Mouse (Mus musculus) limb, embryonic 15.5 days (tissue): ENCODE measurements around the gene Ccl22. TPM values are rescaled to one million over a fixed set of nuclear protein-coding genes. Genes with fewer than 3 reads are reported as not detected.

Source experiments
- ATAC-seq: fragments of 200-750 bp; cut with Nextera tagmentation; 2 replicates; pipeline ENCODE4 v1.8.0; 2017; ENCODE audit warnings: low read depth, moderate TSS enrichment; ENCODE audit not compliant: insufficient number of reproducible peaks, low FRiP score, low TSS enrichment
- H3K27ac ChIP-seq: fragments of 300-500 bp; sonication (generic); 2 replicates; pipeline ENCODE4 v1.5.1; 2015; ENCODE audit warnings: moderate library complexity, mild to moderate bottlenecking, inconsistent platforms
- H3K27me3 ChIP-seq: fragments of 300-500 bp; sonication (generic); 2 replicates; pipeline ENCODE4 v1.6.1; 2015; ENCODE audit warnings: inconsistent platforms
- H3K36me3 ChIP-seq: fragments of 300-500 bp; sonication (generic); 2 replicates; pipeline ENCODE4 v1.6.1; 2015; ENCODE audit warnings: inconsistent platforms
- H3K4me1 ChIP-seq: fragments of 300-500 bp; sonication (generic); 2 replicates; pipeline ENCODE4 v1.6.1; 2015; ENCODE audit warnings: inconsistent platforms
- H3K4me2 ChIP-seq: fragments of 300-500 bp; sonication (generic); 2 replicates; pipeline ENCODE4 v1.6.1; 2015; ENCODE audit warnings: mild to moderate bottlenecking, inconsistent platforms
- H3K4me3 ChIP-seq: fragments of 300-500 bp; sonication (generic); 2 replicates; pipeline ENCODE4 v1.5.1; 2015; ENCODE audit warnings: mild to moderate bottlenecking, inconsistent platforms
- H3K9ac ChIP-seq: fragments of 300-500 bp; sonication (generic); 2 replicates; pipeline ENCODE4 v1.6.1; 2015; ENCODE audit warnings: inconsistent platforms
- H3K9me3 ChIP-seq: fragments of 300-500 bp; sonication (generic); 2 replicates; pipeline ENCODE4 v1.6.1; 2016; ENCODE audit warnings: inconsistent platforms
- WGBS: fragments of 180-500 bp; shearing (Covaris S2); methylation state at CpG from one replicate; pipeline ENCODE4 v1.1.7; 2015; 5-methylcytosine and 5-hydroxymethylcytosine counted together
- polyA plus RNA-seq: library from polyadenylated mRNA; unstranded; fragments of >200 nt; fragmentation: Nextera tagmentation; extraction: Ambion mirVana; gene quantifications from 2 replicates; pipeline ENCODE4 v1.2.1, GENCODE M21; 2015

Gene Ccl22
- polyA plus RNA-seq, 1 experiment from 2014 or later, result not detected

- Histone ChIP-seq H3K4me2 (no peak overlapping the region), H3K9ac (no peak overlapping the region), H3K27me3 (no peaks in the 10 kb centered on the region), H3K4me3 (no peak overlapping the region), H3K27ac (no peak overlapping the region), H3K9me3 (no peaks in the 10 kb centered on the region), H3K4me1 (0 out of 2 replicates have a peak, but pooled peaks cover 2% of the 10 kb centered on the region), H3K36me3 (no peaks in the 10 kb centered on the region)
- WGBS, result 83% methylated on average over 6 of the region's 6 CpGs
- no peak for ATAC-seq
These were observed 5.6 kb upstream of the Ccl22 start for GRCm38 (mm10) chr8:94739829-94740228.

GRCm38 (mm10) chr8:94740591-94740990, 4.8 kb upstream of the Ccl22 start:
- H3K4me3 ChIP-seq, result no peak overlapping the region
- ATAC-seq, result no peak
- no peak overlapping the region for H3K4me2 ChIP-seq
- H3K27me3 ChIP-seq, result no peaks in the 10 kb centered on the region
- H3K27ac ChIP-seq, result no peak overlapping the region
- no peak overlapping the region for H3K9ac ChIP-seq
- H3K4me1 ChIP-seq, result 0 out of 2 replicates have a peak, but pooled peaks cover 1% of the 10 kb centered on the region
- 84% methylated on average over 3 of the region's 3 CpGs for WGBS
- no peaks in the 10 kb centered on the region for H3K36me3 ChIP-seq
- H3K9me3 ChIP-seq, result no peaks in the 10 kb centered on the region

GRCm38 (mm10) chr8:94741726-94742125, 3.7 kb upstream of the Ccl22 start:
- H3K4me2 ChIP-seq, result no peak overlapping the region
- H3K36me3 ChIP-seq, result no peaks in the 10 kb centered on the region
- no peak overlapping the region for H3K9ac ChIP-seq
- 93% methylated on average over 4 of the region's 4 CpGs for WGBS
- H3K27me3 ChIP-seq, result no peaks in the 10 kb centered on the region
- no peaks in the 10 kb centered on the region for H3K9me3 ChIP-seq
- no peak for ATAC-seq
- H3K4me1 ChIP-seq, result no peaks in the 10 kb centered on the region
- no peak overlapping the region for H3K27ac ChIP-seq
- no peak overlapping the region for H3K4me3 ChIP-seq

- ATAC-seq, result no peak
- Histone ChIP-seq H3K27me3 (no peaks in the 10 kb centered on the region), H3K27ac (no peak overlapping the region), H3K4me1 (no peaks in the 10 kb centered on the region), H3K9me3 (no peaks in the 10 kb centered on the region), H3K9ac (no peak overlapping the region), H3K4me2 (no peak overlapping the region), H3K36me3 (no peaks in the 10 kb centered on the region), H3K4me3 (no peak overlapping the region)
- 74% methylated on average over 5 of the region's 5 CpGs for WGBS
These were observed 906 bp upstream of the Ccl22 start for GRCm38 (mm10) chr8:94744484-94744883.

GRCm38 (mm10) chr8:94744972-94745371, 418 bp upstream of the Ccl22 start:
- Histone ChIP-seq H3K9ac (no peak overlapping the region), H3K4me2 (no peak overlapping the region), H3K4me1 (no peaks in the 10 kb centered on the region), H3K4me3 (no peak overlapping the region), H3K9me3 (no peaks in the 10 kb centered on the region), H3K27me3 (no peaks in the 10 kb centered on the region), H3K36me3 (no peaks in the 10 kb centered on the region), H3K27ac (no peak overlapping the region)
- 81% methylated on average over 9 of the region's 9 CpGs for WGBS
- no peak for ATAC-seq

- no peaks in the 10 kb centered on the region for H3K4me1 ChIP-seq
- ATAC-seq, result no peak
- no peak overlapping the region for H3K27ac ChIP-seq
- no peak overlapping the region for H3K4me2 ChIP-seq
- H3K27me3 ChIP-seq, result no peaks in the 10 kb centered on the region
- no peaks in the 10 kb centered on the region for H3K9me3 ChIP-seq
- H3K9ac ChIP-seq, result no peak overlapping the region
- no peaks in the 10 kb centered on the region for H3K36me3 ChIP-seq
- H3K4me3 ChIP-seq, result no peak overlapping the region
- WGBS, result 77% methylated on average over 8 of the region's 8 CpGs
These were observed 1.4 kb downstream of the Ccl22 start for GRCm38 (mm10) chr8:94746832-94747231.

- Histone ChIP-seq H3K36me3 (no peaks in the 10 kb centered on the region), H3K9ac (no peak overlapping the region), H3K27ac (no peak overlapping the region), H3K4me1 (no peaks in the 10 kb centered on the region), H3K4me3 (no peak overlapping the region), H3K9me3 (no peaks in the 10 kb centered on the region), H3K4me2 (no peak overlapping the region), H3K27me3 (no peaks in the 10 kb centered on the region)
- 58% methylated on average over 4 of the region's 4 CpGs for WGBS
- ATAC-seq, result no peak
These were observed 3.0 kb downstream of the Ccl22 start for GRCm38 (mm10) chr8:94748363-94748762.

- ATAC-seq, result no peak
- H3K9ac ChIP-seq, result no peak overlapping the region
- no peaks in the 10 kb centered on the region for H3K4me1 ChIP-seq
- 82% methylated on average over 3 of the region's 3 CpGs for WGBS
- no peak overlapping the region for H3K27ac ChIP-seq
- H3K4me3 ChIP-seq, result no peak overlapping the region
- H3K4me2 ChIP-seq, result no peak overlapping the region
- H3K36me3 ChIP-seq, result no peaks in the 10 kb centered on the region
- no peaks in the 10 kb centered on the region for H3K9me3 ChIP-seq
- no peaks in the 10 kb centered on the region for H3K27me3 ChIP-seq
These were observed 4.6 kb downstream of the Ccl22 start for GRCm38 (mm10) chr8:94749942-94750341.

- Histone ChIP-seq H3K9ac (no peak overlapping the region), H3K27me3 (no peaks in the 10 kb centered on the region), H3K4me2 (no peak overlapping the region), H3K4me1 (no peaks in the 10 kb centered on the region), H3K36me3 (no peaks in the 10 kb centered on the region), H3K4me3 (no peak overlapping the region), H3K9me3 (no peaks in the 10 kb centered on the region), H3K27ac (no peak overlapping the region)
- 76% methylated on average over 10 of the region's 10 CpGs for WGBS
- ATAC-seq, result no peak
These were observed 5.8 kb downstream of the Ccl22 start for GRCm38 (mm10) chr8:94751023-94751849.

- Histone ChIP-seq H3K4me1 (no peaks in the 10 kb centered on the region), H3K9ac (no peak overlapping the region), H3K27me3 (no peaks in the 10 kb centered on the region), H3K36me3 (no peaks in the 10 kb centered on the region), H3K9me3 (no peaks in the 10 kb centered on the region), H3K4me3 (no peak overlapping the region), H3K4me2 (no peak overlapping the region), H3K27ac (no peak overlapping the region)
- no peak for ATAC-seq
- 82% methylated on average over 2 of the region's 2 CpGs for WGBS
These were observed 8.6 kb downstream of the Ccl22 start for GRCm38 (mm10) chr8:94754006-94754405.

GRCm38 (mm10) chr8:94754486-94754885, 9.1 kb downstream of the Ccl22 start:
- ATAC-seq, result no peak
- Histone ChIP-seq H3K4me1 (no peaks in the 10 kb centered on the region), H3K27me3 (no peaks in the 10 kb centered on the region), H3K9me3 (no peaks in the 10 kb centered on the region), H3K4me3 (no peak overlapping the region), H3K9ac (no peak overlapping the region), H3K27ac (no peak overlapping the region), H3K36me3 (no peaks in the 10 kb centered on the region), H3K4me2 (no peak overlapping the region)
- 81% methylated on average over 2 of the region's 2 CpGs for WGBS

- ATAC-seq, result no peak
- WGBS, result 63% methylated on average over 9 of the region's 9 CpGs
- no peak overlapping the region for H3K9ac ChIP-seq
These were observed 21.6 kb downstream of the Ccl22 start for GRCm38 (mm10) chr8:94767035-94767434.

More at GRCm38 (mm10) chr8:94767035-94767434, 21.6 kb downstream of the Ccl22 start:
- H3K4me3 ChIP-seq, result no peak overlapping the region
- H3K9me3 ChIP-seq, result no peaks in the 10 kb centered on the region
- H3K27ac ChIP-seq, result no peak overlapping the region
- H3K4me2 ChIP-seq, result no peak overlapping the region
- peaks cover 14% of the 10 kb centered on the region; the same call in 1 of the 2 replicates for H3K27me3 ChIP-seq
- H3K36me3 ChIP-seq, result no peaks in the 10 kb centered on the region
- H3K4me1 ChIP-seq, result peaks cover 12% of the 10 kb centered on the region
